Mouse (Mus musculus): ENCODE results near the gene Olfr318. TPM values are rescaled to one million over a fixed set of nuclear protein-coding genes. Genes with fewer than 3 reads are reported as not detected.

Gene Olfr318
- polyA plus RNA-seq, 1 experiment from 2014 or later: not detected

DNA sequence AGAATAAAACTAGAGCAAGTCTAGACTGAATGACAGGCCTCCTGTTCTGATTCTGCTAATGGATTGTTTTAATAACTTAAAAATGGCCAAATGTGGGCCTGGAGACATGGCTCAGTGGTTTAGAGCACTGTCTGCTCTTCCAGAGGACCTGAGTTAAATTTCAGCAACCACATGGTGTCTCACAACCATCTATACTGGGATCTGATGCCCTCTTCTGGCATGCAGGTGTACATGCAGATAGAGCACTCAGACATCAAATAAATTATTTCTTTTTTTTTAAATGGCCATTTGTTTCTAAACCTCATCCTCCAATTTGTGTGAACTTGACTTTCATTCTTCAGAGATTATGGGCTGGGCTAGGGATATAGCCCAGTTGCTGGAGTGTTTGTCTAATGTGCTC lies 54.6 kb downstream of the Olfr318 start:
- Histone ChIP-seq H3K4me1 (replicated peaks) (no peaks in the 10 kb centered on the region), H3K27me3 (ENCODE audit: insufficient read depth, poor library complexity, severe bottlenecking) (no peaks in the 10 kb centered on the region), H3K36me3 (no peaks in the 10 kb centered on the region), H3K9me3 (no peaks in the 10 kb centered on the region), H3K4me3 (no peak overlapping the region), H3K27ac (no peak overlapping the region)
- DNase-seq (ENCODE audit: low spot score): no peak

Other genes with a start within 250 kb of the Olfr318 start
- not detected in 2 replicates for gene Olfr332, start 231.5 kb downstream of the Olfr318 start, polyA plus RNA-seq (2016; fragmentation: Nextera tagmentation; extraction: Ambion mirVana)
- not detected in 2 replicates for gene Olfr331, start 221.4 kb downstream of the Olfr318 start, polyA plus RNA-seq (2016; fragmentation: Nextera tagmentation; extraction: Ambion mirVana)
- gene Olfr330, start 189.2 kb downstream of the Olfr318 start, polyA plus RNA-seq (2016; fragmentation: Nextera tagmentation; extraction: Ambion mirVana): not detected in 2 replicates
- not detected in 2 replicates for gene Olfr329-ps, start 177.6 kb downstream of the Olfr318 start, polyA plus RNA-seq (2016; fragmentation: Nextera tagmentation; extraction: Ambion mirVana)
- not detected in 2 replicates for gene Olfr328, start 168.4 kb downstream of the Olfr318 start, polyA plus RNA-seq (2016; fragmentation: Nextera tagmentation; extraction: Ambion mirVana)
- not detected in 2 replicates for gene Olfr224, start 153.5 kb downstream of the Olfr318 start, polyA plus RNA-seq (2016; fragmentation: Nextera tagmentation; extraction: Ambion mirVana)
- gene Olfr325, start 146.3 kb downstream of the Olfr318 start, polyA plus RNA-seq (2016; fragmentation: Nextera tagmentation; extraction: Ambion mirVana): not detected in 2 replicates
- gene Olfr324, start 128.9 kb downstream of the Olfr318 start, polyA plus RNA-seq (2016; fragmentation: Nextera tagmentation; extraction: Ambion mirVana): not detected in 2 replicates
- gene 2210407C18Rik, start 107.9 kb downstream of the Olfr318 start, polyA plus RNA-seq (2016; fragmentation: Nextera tagmentation; extraction: Ambion mirVana): not detected in 2 replicates
- not detected in 2 replicates for gene Olfr323, start 93.5 kb downstream of the Olfr318 start, polyA plus RNA-seq (2016; fragmentation: Nextera tagmentation; extraction: Ambion mirVana)
- gene Trim58, start 83.5 kb downstream of the Olfr318 start, polyA plus RNA-seq (2016; fragmentation: Nextera tagmentation; extraction: Ambion mirVana): 0.54 and 0.60 TPM in 2 replicates
- not detected in 2 replicates for gene Olfr322, start 65.2 kb downstream of the Olfr318 start, polyA plus RNA-seq (2016; fragmentation: Nextera tagmentation; extraction: Ambion mirVana)
- not detected in 2 replicates for gene Olfr320, start 42.9 kb downstream of the Olfr318 start, polyA plus RNA-seq (2016; fragmentation: Nextera tagmentation; extraction: Ambion mirVana)
- not detected in 2 replicates for gene Olfr319, start 24.9 kb downstream of the Olfr318 start, polyA plus RNA-seq (2016; fragmentation: Nextera tagmentation; extraction: Ambion mirVana)
- gene Olfr317, start 15.2 kb upstream of the Olfr318 start, polyA plus RNA-seq (2016; fragmentation: Nextera tagmentation; extraction: Ambion mirVana): not detected in 2 replicates
- not detected in 2 replicates for gene Olfr316, start 28.7 kb upstream of the Olfr318 start, polyA plus RNA-seq (2016; fragmentation: Nextera tagmentation; extraction: Ambion mirVana)
- not detected in 2 replicates for gene Olfr315, start 49.2 kb upstream of the Olfr318 start, polyA plus RNA-seq (2016; fragmentation: Nextera tagmentation; extraction: Ambion mirVana)
- not detected in 2 replicates for gene Olfr314, start 58.9 kb upstream of the Olfr318 start, polyA plus RNA-seq (2016; fragmentation: Nextera tagmentation; extraction: Ambion mirVana)
- gene Fam183b, start 77.9 kb upstream of the Olfr318 start, polyA plus RNA-seq (2016; fragmentation: Nextera tagmentation; extraction: Ambion mirVana): 8.4 and 19.1 TPM in 2 replicates
- gene Olfr313, start 91.0 kb upstream of the Olfr318 start, polyA plus RNA-seq (2016; fragmentation: Nextera tagmentation; extraction: Ambion mirVana): not detected in 2 replicates
- not detected in 2 replicates for gene Olfr312, start 105.2 kb upstream of the Olfr318 start, polyA plus RNA-seq (2016; fragmentation: Nextera tagmentation; extraction: Ambion mirVana)
- not detected in 2 replicates for gene Olfr311, start 115.2 kb upstream of the Olfr318 start, polyA plus RNA-seq (2016; fragmentation: Nextera tagmentation; extraction: Ambion mirVana)
- 10.0 and 12.0 TPM in 2 replicates for gene Gm12258, start 123.1 kb upstream of the Olfr318 start, polyA plus RNA-seq (2016; fragmentation: Nextera tagmentation; extraction: Ambion mirVana)
- 11.3 and 12.4 TPM in 2 replicates for gene 2810021J22Rik, start 143.2 kb upstream of the Olfr318 start, polyA plus RNA-seq (2016; fragmentation: Nextera tagmentation; extraction: Ambion mirVana)
- gene Zfp39, start 180.2 kb upstream of the Olfr318 start, polyA plus RNA-seq (2016; fragmentation: Nextera tagmentation; extraction: Ambion mirVana): 4.3 and 4.7 TPM in 2 replicates
- 0.05 TPM in 1 of 2 replicates, not detected in the other for gene Btnl10, start 193.9 kb upstream of the Olfr318 start, polyA plus RNA-seq (2016; fragmentation: Nextera tagmentation; extraction: Ambion mirVana)
- gene Rnf187, start 214.9 kb upstream of the Olfr318 start, polyA plus RNA-seq (2016; fragmentation: Nextera tagmentation; extraction: Ambion mirVana): 297 and 381 TPM in 2 replicates
- 39.0 and 115 TPM in 2 replicates for gene Hist3h2ba, start 224.9 kb upstream of the Olfr318 start, polyA plus RNA-seq (2016; fragmentation: Nextera tagmentation; extraction: Ambion mirVana)
- gene Hist3h2a, start 230.7 kb upstream of the Olfr318 start, polyA plus RNA-seq (2016; fragmentation: Nextera tagmentation; extraction: Ambion mirVana): 25.4 and 49.0 TPM in 2 replicates
- gene Trim17, start 230.7 kb upstream of the Olfr318 start, polyA plus RNA-seq (2016; fragmentation: Nextera tagmentation; extraction: Ambion mirVana): 0.41 and 0.85 TPM in 2 replicates